Mouse (Mus musculus): ENCODE results near the gene Limk1.

Gene Limk1

DNA sequence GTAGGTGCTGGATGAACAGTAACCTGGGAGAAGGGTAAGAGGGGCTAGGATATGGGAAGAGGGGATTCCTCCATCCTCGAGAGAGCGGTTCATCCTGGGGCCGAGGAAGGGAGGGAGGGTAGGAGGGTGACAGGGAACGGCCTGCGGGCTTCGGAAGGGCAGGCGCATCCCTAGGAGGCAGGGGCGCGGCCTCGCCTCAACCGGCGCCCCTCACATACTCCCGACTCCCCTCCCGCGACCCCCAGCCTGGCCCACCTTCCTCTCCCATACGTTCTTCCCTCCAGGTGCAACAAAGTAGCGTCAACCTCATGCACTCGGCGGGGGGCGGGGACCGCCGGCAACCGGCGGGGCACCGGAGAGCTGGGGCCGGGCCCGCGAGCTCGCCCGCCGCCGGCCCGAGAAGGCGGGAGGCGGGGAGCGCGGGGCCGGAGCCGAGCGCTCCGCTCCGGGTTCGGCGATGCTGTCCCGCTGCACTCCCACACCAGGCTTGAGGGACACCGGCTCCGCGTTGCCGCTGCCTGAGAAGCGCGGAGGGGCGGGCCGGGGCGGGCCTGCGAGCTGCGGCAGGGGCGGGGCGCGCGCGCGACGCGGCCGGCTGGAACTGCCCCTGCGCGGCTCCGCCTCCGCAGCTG, at the start of gene Limk1:
Limk1 (minus strand) TSS at position 513 of the 632 bp plus-strand sequence.
- in situ Hi-C loops (cut with MboI; ENCODE audit: low sequenced_read_pairs), result no loop called here

DNA sequence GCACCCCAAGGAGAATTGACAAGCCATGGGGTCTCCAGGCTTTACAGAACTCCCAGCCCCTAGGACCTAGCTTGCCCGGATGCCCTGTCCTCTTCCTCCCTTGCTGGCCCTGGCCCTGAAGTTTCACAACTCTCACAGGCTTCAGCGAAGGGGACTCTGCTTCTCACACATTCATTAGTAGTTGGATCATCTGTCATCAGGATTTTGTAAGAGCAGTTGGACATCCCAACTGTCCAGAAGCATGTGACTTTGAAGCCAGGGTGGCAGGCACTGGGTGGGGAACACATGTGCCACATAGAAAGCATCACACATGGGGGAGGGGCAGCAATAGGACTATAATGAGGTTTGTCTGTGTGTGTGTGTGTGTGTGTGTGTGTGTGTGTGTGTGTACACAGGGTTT, 46.5 kb upstream of the Limk1 start:
- in situ Hi-C loops (cut with MboI; ENCODE audit: low sequenced_read_pairs), result no loop called here

DNA sequence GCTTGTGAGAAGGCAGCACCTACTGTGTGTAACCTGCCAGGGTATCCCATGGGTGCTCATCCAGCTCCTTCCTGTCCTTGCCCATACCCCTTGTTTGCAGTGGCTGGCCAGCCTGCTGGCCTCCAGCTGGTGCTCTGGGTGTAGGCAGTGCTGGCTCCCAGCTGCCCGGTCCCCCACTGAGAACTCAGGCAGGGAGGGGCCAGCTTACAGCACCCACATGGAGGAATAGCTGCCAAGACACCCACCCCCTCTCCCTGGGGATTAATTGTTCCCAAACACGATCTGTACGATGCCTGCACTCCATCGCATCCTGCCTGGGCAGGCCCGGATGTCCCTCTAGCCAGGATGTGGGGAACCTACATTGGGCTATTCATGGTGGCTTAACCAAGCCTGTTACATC, 45.7 kb upstream of the Limk1 start:
- in situ Hi-C loops (cut with MboI; ENCODE audit: low sequenced_read_pairs), result no loop called here

GRCm38 (mm10) chr5:134733241-134733640, 44.8 kb upstream of the Limk1 start:
- in situ Hi-C loops (cut with MboI; ENCODE audit: low sequenced_read_pairs), result no loop called here

DNA sequence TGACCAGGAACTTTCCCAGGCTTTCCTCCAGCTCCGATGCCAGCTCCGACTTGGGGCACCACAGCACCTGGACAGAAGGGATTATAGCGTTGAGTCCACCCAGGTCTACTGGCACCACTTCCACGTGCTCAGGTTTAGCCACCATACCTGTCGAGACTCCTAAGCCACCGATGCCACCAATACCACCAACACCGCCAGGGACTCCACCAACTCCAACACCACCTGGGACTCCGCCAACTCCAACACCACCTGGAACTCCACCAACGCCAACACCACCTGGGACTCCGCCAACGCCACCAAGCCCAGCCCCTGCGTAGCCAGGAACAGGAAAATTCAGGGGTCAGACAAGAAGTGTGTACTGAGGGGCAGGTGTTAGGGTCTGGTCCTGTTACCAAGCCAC, 40.7 kb upstream of the Limk1 start:
- in situ Hi-C loops (cut with MboI; ENCODE audit: low sequenced_read_pairs), result no loop called here

- in situ Hi-C loops (cut with MboI; ENCODE audit: low sequenced_read_pairs), result no loop called here
Measured at GRCm38 (mm10) chr5:134728535-134728934, 40.1 kb upstream of the Limk1 start.

GRCm38 (mm10) chr5:134727001-134727639, 38.7 kb upstream of the Limk1 start:
- in situ Hi-C loops (cut with MboI; ENCODE audit: low sequenced_read_pairs), result no loop called here

GRCm38 (mm10) chr5:134725299-134725698, 36.9 kb upstream of the Limk1 start:
- in situ Hi-C loops (cut with MboI; ENCODE audit: low sequenced_read_pairs), result no loop called here

- in situ Hi-C loops (cut with MboI; ENCODE audit: low sequenced_read_pairs), result no loop called here
Measured at GRCm38 (mm10) chr5:134720058-134720457, 31.7 kb upstream of the Limk1 start.

DNA sequence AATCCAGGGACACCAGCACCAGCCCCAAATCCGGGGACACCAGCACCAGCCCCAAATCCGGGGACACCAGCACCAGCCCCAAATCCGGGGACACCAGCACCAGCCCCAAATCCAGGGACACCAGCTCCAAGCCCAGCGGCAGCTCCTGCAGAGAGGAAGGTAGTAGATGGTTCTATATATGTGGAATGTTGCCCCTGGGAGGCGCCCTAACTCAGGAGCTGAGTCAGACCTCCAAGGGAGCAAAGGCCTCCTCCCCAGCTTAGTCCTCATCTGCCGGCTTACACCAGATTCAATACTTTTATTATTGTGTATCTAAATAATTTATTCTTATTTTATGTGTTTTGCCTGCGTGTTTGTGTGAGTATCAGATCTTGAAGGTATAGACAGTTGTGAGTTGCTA, 22.7 kb upstream of the Limk1 start:
- in situ Hi-C loops (cut with MboI; ENCODE audit: low sequenced_read_pairs), result no loop called here

- in situ Hi-C loops (cut with MboI; ENCODE audit: low sequenced_read_pairs), result loop anchor here (5.0 kb wide), 1 partner anchor 212 kb away; no protein-coding TSS in a partner anchor
Measured at GRCm38 (mm10) chr5:134709275-134709674, 20.9 kb upstream of the Limk1 start.

DNA sequence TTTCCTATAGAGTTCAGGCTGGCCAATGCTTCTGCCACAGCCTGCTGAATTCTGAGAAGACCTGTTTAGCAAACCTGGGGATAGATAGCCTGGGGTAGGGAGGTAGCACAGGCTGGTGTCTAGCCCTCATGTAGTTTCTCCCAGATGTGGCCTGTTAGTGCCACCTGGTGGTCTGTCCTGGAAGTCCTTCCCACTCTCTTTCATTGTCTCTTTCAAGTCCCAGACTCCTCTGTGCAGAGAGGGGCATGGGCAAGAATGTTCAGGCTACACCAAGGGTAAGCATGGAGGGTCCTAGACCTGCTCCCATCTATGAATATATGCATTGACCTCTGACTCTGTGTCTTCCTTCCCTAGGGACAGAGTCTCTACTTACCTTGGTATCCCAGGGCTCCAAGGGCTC, 15.8 kb upstream of the Limk1 start:
- in situ Hi-C loops (cut with MboI; ENCODE audit: low sequenced_read_pairs), result no loop called here

DNA sequence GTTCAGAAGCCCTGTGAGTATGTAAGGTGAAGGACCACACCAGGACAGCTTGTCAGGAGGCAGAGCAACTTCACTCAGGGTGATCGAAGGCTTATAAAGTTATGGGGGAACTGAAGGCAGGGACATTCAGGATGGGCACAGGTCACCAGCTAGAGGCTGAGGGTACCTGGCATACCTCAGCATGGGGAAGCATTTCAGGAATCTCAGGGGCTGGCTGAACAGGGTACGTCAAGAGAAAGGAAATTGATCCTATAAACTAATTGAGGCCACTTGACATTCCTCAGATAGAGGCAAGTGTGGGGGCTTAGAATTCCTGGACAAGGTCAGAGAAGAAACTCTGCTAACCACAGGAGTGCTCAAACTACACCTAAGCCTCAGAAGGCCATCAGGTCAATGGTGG, 7.1 kb upstream of the Limk1 start:
- in situ Hi-C loops (cut with MboI; ENCODE audit: low sequenced_read_pairs), result no loop called here

GRCm38 (mm10) chr5:134695082-134695481, 6.7 kb upstream of the Limk1 start:
- in situ Hi-C loops (cut with MboI; ENCODE audit: low sequenced_read_pairs), result no loop called here

GRCm38 (mm10) chr5:134692704-134693103, 4.3 kb upstream of the Limk1 start:
- in situ Hi-C loops (cut with MboI; ENCODE audit: low sequenced_read_pairs), result no loop called here

DNA sequence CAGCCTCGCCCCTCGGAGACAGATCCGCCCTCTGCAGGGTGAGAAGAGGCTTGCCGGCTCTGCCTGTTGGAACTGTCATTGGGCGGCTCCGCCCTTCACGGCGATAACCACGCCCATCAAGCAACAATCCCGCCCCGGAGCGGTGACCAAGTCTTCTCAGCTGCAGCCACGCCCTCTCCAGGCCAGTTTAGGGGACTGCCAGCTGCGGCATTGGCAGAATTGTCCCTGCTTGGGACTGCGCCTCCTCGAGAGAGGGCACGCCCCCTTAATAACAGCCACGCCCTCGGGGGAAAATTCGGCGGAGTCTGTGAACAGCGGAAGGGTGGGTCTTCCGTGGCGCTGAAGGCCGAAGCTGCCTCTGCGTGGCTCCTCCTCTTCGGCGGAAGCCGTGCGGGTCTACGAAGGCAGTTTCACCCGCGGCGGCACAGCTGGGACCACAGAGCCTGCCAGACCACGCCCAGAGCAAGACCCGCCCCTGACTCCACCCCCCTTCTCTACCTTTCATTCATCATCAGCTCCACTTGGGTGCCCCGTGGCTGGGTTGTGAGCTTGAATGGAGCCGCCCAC, 403 bp upstream of the Limk1 start:
- in situ Hi-C loops (cut with MboI; ENCODE audit: low sequenced_read_pairs), result no loop called here

- in situ Hi-C loops (cut with MboI; ENCODE audit: low sequenced_read_pairs), result no loop called here
Measured at GRCm38 (mm10) chr5:134687187-134687586, 1.2 kb downstream of the Limk1 start.

- in situ Hi-C loops (cut with MboI; ENCODE audit: low sequenced_read_pairs), result no loop called here
Measured at GRCm38 (mm10) chr5:134686541-134686940, 1.9 kb downstream of the Limk1 start.

GRCm38 (mm10) chr5:134684398-134684797, 4.0 kb downstream of the Limk1 start:
- in situ Hi-C loops (cut with MboI; ENCODE audit: low sequenced_read_pairs), result no loop called here

- in situ Hi-C loops (cut with MboI; ENCODE audit: low sequenced_read_pairs), result no loop called here
Measured at GRCm38 (mm10) chr5:134683813-134684212, 4.6 kb downstream of the Limk1 start.

GRCm38 (mm10) chr5:134680238-134680637, 8.2 kb downstream of the Limk1 start:
- in situ Hi-C loops (cut with MboI; ENCODE audit: low sequenced_read_pairs), result no loop called here

- in situ Hi-C loops (cut with MboI; ENCODE audit: low sequenced_read_pairs), result no loop called here
Measured at GRCm38 (mm10) chr5:134678827-134679546, 9.4 kb downstream of the Limk1 start.
